Mouse (Mus musculus) adrenal gland, postnatal 14 days (tissue): ENCODE measurements around the gene Myrip. TPM values are rescaled to one million over a fixed set of nuclear protein-coding genes. Genes with fewer than 3 reads are reported as not detected.

Source experiments
- total RNA-seq: library from RNA; stranded (reverse); gene quantifications from 2 replicates; pipeline ENCODE4 v1.2.3, GENCODE M21; 2021

Myrip gene
- total RNA-seq, 1 experiment from 2014 or later = 5.7 TPM

Other genes starting within 250 kb of the Myrip start
- gene Cx3cr1, start 231.6 kb upstream of the Myrip start, total RNA-seq = 2.4 and 3.8 TPM in 2 replicates
- gene Ccr8, start 209.4 kb upstream of the Myrip start, total RNA-seq = 0.41 TPM in 1 of 2 replicates, not detected in the other
- gene Slc25a38, start 191.1 kb upstream of the Myrip start, total RNA-seq = 21.6 and 22.6 TPM in 2 replicates
- 729 and 883 TPM in 2 replicates for gene Rpsa, start 173.8 kb upstream of the Myrip start, total RNA-seq
- gene Mobp, start 151.8 kb upstream of the Myrip start, total RNA-seq = 0.15 TPM in 1 of 2 replicates, not detected in the other
- gene Eif1b, start 190.7 kb downstream of the Myrip start, total RNA-seq = 45.6 and 50.3 TPM in 2 replicates
- gene Entpd3, start 238.3 kb downstream of the Myrip start, total RNA-seq = 0.30 and 0.86 TPM in 2 replicates